Mouse (Mus musculus) limb, embryonic 12.5 days (tissue): ENCODE measurements around the gene Fam219a. TPM values are rescaled to one million over a fixed set of nuclear protein-coding genes. Genes with fewer than 3 reads are reported as not detected.
A peak's percentile ranks its signal among the peaks of the same experiment; 100 is the strongest.

Source experiments
- ATAC-seq: fragments of 200-750 bp; cut with Nextera tagmentation; 2 replicates; pipeline ENCODE4 v1.8.0; 2017; ENCODE audit warnings: low read depth, moderate TSS enrichment; ENCODE audit not compliant: insufficient number of reproducible peaks, insufficient read depth, low FRiP score, low TSS enrichment
- H3K27ac ChIP-seq: fragments of 300-500 bp; sonication (generic); 2 replicates; pipeline ENCODE4 v1.5.1; 2016; ENCODE audit warnings: mild to moderate bottlenecking, moderate library complexity
- H3K27me3 ChIP-seq: fragments of 300-500 bp; sonication (generic); 2 replicates; pipeline ENCODE4 v1.6.1; 2016; ENCODE audit warnings: mild to moderate bottlenecking, moderate library complexity
- H3K36me3 ChIP-seq: fragments of 300-500 bp; sonication (generic); 2 replicates; pipeline ENCODE4 v1.6.1; 2016; ENCODE audit warnings: mild to moderate bottlenecking, moderate library complexity
- H3K4me1 ChIP-seq: fragments of 300-500 bp; sonication (generic); replicated peaks from 2 replicates; pipeline ENCODE4 v1.6.1; 2016
- H3K4me2 ChIP-seq: fragments of 300-500 bp; sonication (generic); 2 replicates; pipeline ENCODE4 v1.6.1; 2016; ENCODE audit warnings: mild to moderate bottlenecking, moderate library complexity
- H3K4me3 ChIP-seq: fragments of 300-500 bp; sonication (generic); replicated peaks from 2 replicates; pipeline ENCODE4 v1.5.1; 2016; ENCODE audit warnings: mild to moderate bottlenecking
- H3K9ac ChIP-seq: fragments of 300-500 bp; sonication (generic); replicated peaks from 2 replicates; pipeline ENCODE4 v1.6.1; 2016; ENCODE audit warnings: mild to moderate bottlenecking, moderate library complexity
- H3K9me3 ChIP-seq: fragments of 300-500 bp; sonication (generic); 2 replicates; pipeline ENCODE4 v1.6.1; 2016; ENCODE audit warnings: mild to moderate bottlenecking, moderate library complexity
- WGBS: fragments of 180-500 bp; shearing (Covaris S2); methylation state at CpG from one replicate; pipeline ENCODE4 v1.1.7; 2016; 5-methylcytosine and 5-hydroxymethylcytosine counted together
- polyA plus RNA-seq: library from polyadenylated mRNA; unstranded; fragments of >200 nt; fragmentation: Nextera tagmentation; extraction: Ambion mirVana; gene quantifications from 2 replicates; pipeline ENCODE4 v1.2.1, GENCODE M21; 2016

Gene Fam219a
- polyA plus RNA-seq, 1 experiment from 2014 or later = 2.4 TPM

DNA sequence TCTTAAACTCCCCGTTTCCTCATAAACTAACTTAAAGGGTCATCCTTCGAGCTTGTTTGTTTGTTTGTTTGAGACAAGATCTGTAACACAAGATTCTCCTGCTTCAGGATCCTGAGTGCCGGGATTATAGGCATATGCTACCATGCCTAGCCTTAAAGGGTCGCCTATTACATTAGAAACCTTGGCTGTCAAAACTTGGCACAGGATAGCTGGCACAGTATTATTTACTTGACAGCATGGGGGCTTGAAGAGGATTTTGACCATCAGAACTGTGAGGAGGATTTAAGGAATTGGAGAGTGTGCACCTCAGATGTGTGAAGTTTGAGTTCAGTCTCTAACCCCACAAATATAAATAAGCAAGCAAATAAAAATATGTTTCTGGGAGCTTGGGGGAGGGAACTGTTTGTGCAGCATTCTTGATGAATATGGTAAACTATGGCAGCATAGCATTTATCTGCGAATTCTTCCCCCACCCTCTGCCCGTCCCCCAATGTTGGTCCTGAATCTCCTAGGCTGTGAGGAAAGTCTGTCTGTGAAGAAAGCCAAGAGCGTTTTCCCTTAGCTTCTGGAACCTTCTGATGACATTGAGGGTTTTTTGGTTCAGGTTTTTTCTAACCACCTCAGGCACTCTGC, 99.2 kb downstream of the Fam219a start:
- Histone ChIP-seq H3K4me1 (peaks cover 23% of the 10 kb centered on the region), H3K9me3 (no peaks in the 10 kb centered on the region), H3K36me3 (no peaks in the 10 kb centered on the region), H3K4me2 (no peak overlapping the region), H3K27ac (no peak overlapping the region), H3K9ac (no peak overlapping the region), H3K27me3 (no peaks in the 10 kb centered on the region), H3K4me3 (no peak overlapping the region)
- WGBS = 50% methylated on average over 7 of the region's 7 CpGs
- ATAC-seq = no peak

DNA sequence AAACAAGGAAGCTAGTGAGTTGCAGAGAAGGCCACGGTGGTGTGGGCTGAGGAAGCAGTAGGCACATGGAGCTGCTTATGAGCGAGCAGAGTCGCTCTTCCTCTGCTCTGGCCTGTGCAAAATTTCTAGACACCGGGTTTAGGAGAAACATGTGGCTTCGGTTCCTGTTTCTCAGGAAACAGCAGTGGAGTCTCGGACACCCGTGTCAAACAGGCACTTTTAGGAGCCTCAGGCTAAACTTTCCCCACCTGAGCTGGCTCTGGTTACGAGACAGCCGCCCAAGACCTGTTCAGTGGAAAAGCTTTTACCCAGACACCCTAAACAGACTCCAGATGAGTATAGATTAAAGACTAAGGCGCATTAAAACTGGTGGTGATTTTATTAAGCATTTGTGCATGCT, 100.1 kb downstream of the Fam219a start:
- H3K4me3 ChIP-seq = no peak overlapping the region
- WGBS = 23% methylated on average over 10 of the region's 10 CpGs
- no peaks in the 10 kb centered on the region for H3K36me3 ChIP-seq
- ATAC-seq = no peak
- peaks cover 23% of the 10 kb centered on the region for H3K4me1 ChIP-seq
- H3K9ac ChIP-seq = no peak overlapping the region
- H3K27me3 ChIP-seq = no peaks in the 10 kb centered on the region
- no peaks in the 10 kb centered on the region for H3K9me3 ChIP-seq
- H3K4me2 ChIP-seq = 0 out of 2 replicates have a peak overlapping the region, but pooled peaks have one; percentile 10
- H3K27ac ChIP-seq = peak overlapping the region; percentile 36; the same call in 1 of the 2 replicates

DNA sequence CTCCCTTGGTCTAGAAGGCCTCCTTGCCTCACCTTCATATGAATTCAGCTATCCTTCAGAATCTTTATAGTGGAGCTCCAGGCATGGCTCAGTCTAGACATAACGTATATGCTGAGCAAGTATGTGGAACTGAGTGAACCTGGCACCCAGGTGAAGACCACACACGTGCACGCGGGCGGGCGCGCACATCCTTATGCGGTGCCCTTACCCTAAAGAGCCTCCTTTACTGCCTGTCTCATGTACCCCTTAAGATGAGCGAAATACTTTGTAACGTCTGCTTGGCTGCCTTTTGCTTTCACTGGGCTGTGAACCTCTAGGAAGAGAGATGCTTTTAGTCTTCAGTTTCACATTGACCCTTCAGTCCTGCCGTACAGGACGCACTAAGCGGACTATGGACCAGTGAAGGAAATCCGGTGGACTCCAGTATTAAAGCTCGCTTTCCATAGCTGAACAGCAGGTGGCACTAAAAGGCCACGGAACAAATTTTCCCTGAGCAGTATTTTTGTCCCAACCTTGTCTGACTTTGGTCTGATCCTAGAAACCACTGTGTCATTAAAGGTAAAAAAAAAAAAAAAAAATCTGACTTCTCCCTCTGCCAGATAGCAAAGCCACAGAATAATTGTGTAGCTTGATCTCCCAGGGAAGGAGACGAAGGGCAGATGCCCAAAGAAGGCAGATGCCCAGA, 100.8 kb downstream of the Fam219a start:
- Histone ChIP-seq H3K27ac (peak overlapping the region; percentile 36; the same call in 1 of the 2 replicates), H3K9ac (no peak overlapping the region), H3K4me2 (0 out of 2 replicates have a peak overlapping the region, but pooled peaks have one; percentile 10), H3K4me1 (peaks cover 28% of the 10 kb centered on the region), H3K4me3 (no peak overlapping the region), H3K36me3 (no peaks in the 10 kb centered on the region), H3K9me3 (no peaks in the 10 kb centered on the region), H3K27me3 (no peaks in the 10 kb centered on the region)
- no peak for ATAC-seq
- 54% methylated on average over 17 of the region's 17 CpGs for WGBS

Other genes starting within 250 kb of the Fam219a start
- gene Ubap1, start 220.5 kb downstream of the Fam219a start, polyA plus RNA-seq = 55.9 and 58.0 TPM in 2 replicates
- 11.6 and 11.7 TPM in 2 replicates for gene Kif24, start 104.7 kb downstream of the Fam219a start, polyA plus RNA-seq
- gene Nudt2, start 104.4 kb downstream of the Fam219a start, polyA plus RNA-seq = 49.9 and 50.1 TPM in 2 replicates
- 2.3 and 3.1 TPM in 2 replicates for gene AI464131, start 66.5 kb downstream of the Fam219a start, polyA plus RNA-seq
- gene 1110017D15Rik, start 52.2 kb downstream of the Fam219a start, polyA plus RNA-seq = 1.5 TPM in 2 replicates
- 0.35 and 0.48 TPM in 2 replicates for gene Dnaic1, start 237 bp upstream of the Fam219a start, polyA plus RNA-seq
- gene Enho, start 70.8 kb upstream of the Fam219a start, polyA plus RNA-seq = 21.9 and 22.2 TPM in 2 replicates
- 4.7 and 5.5 TPM in 2 replicates for gene Cntfr, start 127.6 kb upstream of the Fam219a start, polyA plus RNA-seq
- gene Il11ra1, start 130.5 kb upstream of the Fam219a start, polyA plus RNA-seq = 296 and 302 TPM in 2 replicates
- gene Rpp25l, start 144.0 kb upstream of the Fam219a start, polyA plus RNA-seq = 82.9 and 84.6 TPM in 2 replicates
- 103 and 104 TPM in 2 replicates for gene Dctn3, start 153.6 kb upstream of the Fam219a start, polyA plus RNA-seq
- not detected in 2 replicates for gene Arid3c, start 161.6 kb upstream of the Fam219a start, polyA plus RNA-seq
- 39.4 and 41.7 TPM in 2 replicates for gene Galt, start 185.7 kb upstream of the Fam219a start, polyA plus RNA-seq
- 61.1 and 62.2 TPM in 2 replicates for gene Sigmar1, start 186.6 kb upstream of the Fam219a start, polyA plus RNA-seq
- gene Ccl27a, start 204.7 kb upstream of the Fam219a start, polyA plus RNA-seq = 55.4 and 59.4 TPM in 2 replicates